ENCODE assay signal across 24 mouse cellular contexts in the genomic region with DNA sequence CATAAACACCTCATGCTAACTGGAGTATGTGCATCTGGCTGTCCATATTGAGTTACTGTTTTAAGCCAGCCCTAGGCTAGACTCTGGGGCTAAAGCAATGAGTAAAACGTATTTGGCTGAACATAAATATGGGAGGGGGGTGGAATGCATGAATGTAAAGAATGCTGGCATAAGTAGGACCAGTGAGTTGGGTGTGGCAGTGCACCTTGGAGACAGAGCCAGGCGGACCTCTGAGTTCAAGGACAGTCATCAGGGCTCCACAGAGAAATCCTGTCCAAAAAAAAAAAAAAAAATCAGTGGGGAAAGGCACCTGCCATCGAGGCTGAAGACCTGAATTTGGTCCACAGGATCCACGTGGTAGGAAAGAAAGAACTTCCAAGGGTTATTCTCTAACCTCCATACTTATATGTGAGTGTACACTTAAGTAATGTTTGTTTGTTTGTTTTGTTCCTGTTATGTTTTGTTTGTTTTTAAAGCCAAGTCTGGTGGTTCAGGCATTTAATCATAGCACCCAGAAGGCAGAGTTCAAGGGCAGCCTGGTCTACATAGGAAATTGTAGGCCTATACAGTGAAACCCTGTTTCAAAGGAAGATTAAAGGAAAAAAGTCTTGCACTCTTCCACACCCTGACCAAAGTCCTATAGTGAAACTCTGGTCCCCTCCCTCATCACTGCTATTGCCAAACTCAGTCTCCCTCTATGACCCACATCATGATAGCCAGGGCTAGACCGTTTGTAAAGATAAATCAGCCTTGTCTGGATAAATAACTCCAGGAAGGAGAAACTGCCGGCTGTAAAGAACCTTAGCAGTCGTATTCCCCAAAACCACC. TPM values are rescaled to one million over a fixed set of nuclear protein-coding genes. Genes with fewer than 3 reads are reported as not detected.
DNase-seq lines count a peak whose midpoint lies in the region; ATAC-seq lines count a peak whose summit lies in the region.
"Had no signal": no experiment of that assay in that cellular context is flagged by ENCODE, and none has a peak within 500 bp of the region (broad histone marks: within the 10 kb centered on the region; RNA-seq: fewer than 3 reads in every experiment).

No protein-coding gene starts in this region.

- peak overlapping the region; percentile 86 for H3K27ac ChIP-seq in lung, embryonic 15.5 days
- peak overlapping the region; percentile 79 for H3K27ac ChIP-seq in intestine, embryonic 15.5 days
- H3K27ac ChIP-seq in stomach, embryonic 15.5 days = peak overlapping the region; percentile 85; the same call in 1 of the 2 replicates
- H3K27ac ChIP-seq: embryonic facial prominence, embryonic 12.5 days; forebrain, embryonic 15.5 days; heart, embryonic 13.5 days; hindbrain, embryonic 15.5 days had no signal

- no peaks in the 10 kb centered on the region for H3K36me3 ChIP-seq in lung, embryonic 15.5 days
- no peaks in the 10 kb centered on the region for H3K36me3 ChIP-seq in intestine, embryonic 15.5 days
- H3K36me3 ChIP-seq in stomach, embryonic 15.5 days = no peaks in the 10 kb centered on the region
- H3K36me3 ChIP-seq: embryonic facial prominence, embryonic 12.5 days; forebrain, embryonic 15.5 days; G1E; heart, embryonic 13.5 days; hindbrain, embryonic 15.5 days had no signal

- no peak for DNase-seq in lung, postnatal 10 days
- DNase-seq in ES-CJ7 (ENCODE audit: low read depth, low spot score) = peak; percentile 92
- no peak for DNase-seq in cerebellum, adult 11-12 months
- DNase-seq in left cerebral cortex, postnatal 4 days = no peak
- DNase-seq in left cerebral cortex, adult 8-10 months (ENCODE audit: low spot score in 2 of 2) = no peak
- DNase-seq: adrenal gland, adult 8-10 months; adrenal gland, postnatal 36 days; B cell, adult 2 months; cerebellum, adult 11 months; cerebellum, adult 9-10 months; cerebellum, postnatal 25 days; gastrocnemius, postnatal 36 days; heart, adult 11 months; heart, postnatal 36 days had no signal

- H3K4me1 ChIP-seq in lung, embryonic 15.5 days = peaks cover 47% of the 10 kb centered on the region
- peaks cover 23% of the 10 kb centered on the region for H3K4me1 ChIP-seq in intestine, embryonic 15.5 days (replicated peaks)
- peaks cover 5% of the 10 kb centered on the region; the same call in 1 of the 2 replicates for H3K4me1 ChIP-seq in stomach, embryonic 15.5 days
- H3K4me1 ChIP-seq: embryonic facial prominence, embryonic 12.5 days; forebrain, embryonic 15.5 days; hindbrain, embryonic 15.5 days had no signal

- intact Hi-C loops in left cerebral cortex, postnatal 4 days (cut with DNase I) = no loop called here

- H3K27me3 ChIP-seq in lung, embryonic 15.5 days = peaks cover 23% of the 10 kb centered on the region
- H3K27me3 ChIP-seq in intestine, embryonic 15.5 days (replicated peaks) = peaks cover 7% of the 10 kb centered on the region
- peaks cover 13% of the 10 kb centered on the region for H3K27me3 ChIP-seq in stomach, embryonic 15.5 days (replicated peaks)

- no peak overlapping the region for H3K4me2 ChIP-seq in lung, embryonic 15.5 days
- H3K4me2 ChIP-seq in intestine, embryonic 15.5 days (replicated peaks) = 0 out of 2 replicates have a peak overlapping the region, but pooled peaks have one; percentile 9
- no peak overlapping the region for H3K4me2 ChIP-seq in stomach, embryonic 15.5 days
- H3K4me2 ChIP-seq: embryonic facial prominence, embryonic 12.5 days; forebrain, embryonic 15.5 days; heart, embryonic 13.5 days; hindbrain, embryonic 15.5 days had no signal

- no peak overlapping the region for H3K4me3 ChIP-seq in lung, embryonic 15.5 days
- no peak overlapping the region for H3K4me3 ChIP-seq in intestine, embryonic 15.5 days (replicated peaks)
- H3K4me3 ChIP-seq in stomach, embryonic 15.5 days (replicated peaks) = no peak overlapping the region
- H3K4me3 ChIP-seq: embryonic facial prominence, embryonic 12.5 days; forebrain, embryonic 15.5 days; heart, embryonic 13.5 days; hindbrain, embryonic 15.5 days had no signal

- no peak overlapping the region for H3K9ac ChIP-seq in lung, embryonic 15.5 days
- H3K9ac ChIP-seq in intestine, embryonic 15.5 days = no peak overlapping the region
- no peak overlapping the region for H3K9ac ChIP-seq in stomach, embryonic 15.5 days
- H3K9ac ChIP-seq: embryonic facial prominence, embryonic 12.5 days; forebrain, embryonic 15.5 days; heart, embryonic 13.5 days; hindbrain, embryonic 15.5 days had no signal

- 48% methylated on average over 7 of the region's 7 CpGs for WGBS in lung, embryonic 15.5 days
- 46% methylated on average over 7 of the region's 7 CpGs for WGBS in intestine, embryonic 15.5 days
- WGBS in stomach, embryonic 15.5 days = 48% methylated on average over 7 of the region's 7 CpGs

- no peak for ATAC-seq in lung, embryonic 15.5 days (ENCODE audit: borderline replicate concordance, extremely low read depth, low FRiP score, low TSS enrichment)
- peak; percentile 60 for ATAC-seq in intestine, embryonic 15.5 days
- no peak for ATAC-seq in stomach, embryonic 15.5 days (ENCODE audit: insufficient read depth, low FRiP score, low read depth)
- ATAC-seq: activated CD4-positive, CD25-positive, alpha-beta regulatory T cell, adult 4 months; CD4-positive, CD25-positive, alpha-beta regulatory T cell, adult 4 months; forebrain, embryonic 15.5 days had no signal

- H3K9me3 ChIP-seq in lung, embryonic 15.5 days = no peaks in the 10 kb centered on the region
- H3K9me3 ChIP-seq in intestine, embryonic 15.5 days = no peaks in the 10 kb centered on the region
- H3K9me3 ChIP-seq in stomach, embryonic 15.5 days = no peaks in the 10 kb centered on the region
- H3K9me3 ChIP-seq: embryonic facial prominence, embryonic 12.5 days; forebrain, embryonic 15.5 days; G1E; heart, embryonic 13.5 days; hindbrain, embryonic 15.5 days had no signal

RNA-seq across cellular contexts. Expression of a gene that starts 6.1 kb away (rescaled TPM):
- polyA plus RNA-seq in lung, embryonic 15.5 days (2015; fragmentation: Nextera tagmentation; extraction: Ambion mirVana) = 106 and 117 TPM in 2 replicates
- 152 and 158 TPM in 2 replicates for polyA plus RNA-seq in intestine, embryonic 15.5 days (2015; fragmentation: Nextera tagmentation; extraction: Ambion mirVana)
- polyA plus RNA-seq in stomach, embryonic 15.5 days (2015; fragmentation: Nextera tagmentation; extraction: Ambion mirVana) = 163 and 189 TPM in 2 replicates
- 1 to 10 TPM; 4.1 to 4.2 TPM for total RNA-seq in left cerebral cortex, postnatal 4 days (2021)
- 1 to 10 TPM; 1.9 to 2.9 (median 2.3) TPM for total RNA-seq in left cerebral cortex, adult 8-10 months (2022)
- total RNA-seq: adrenal gland, postnatal 36 days; heart, postnatal 36 days had no signal
- polyA plus RNA-seq: G1E had no signal

RNA-seq across cellular contexts. Expression of a gene that starts 36.0 kb away (rescaled TPM):
- polyA plus RNA-seq in lung, embryonic 15.5 days (2015; fragmentation: Nextera tagmentation; extraction: Ambion mirVana) = 8.3 and 9.0 TPM in 2 replicates
- polyA plus RNA-seq in intestine, embryonic 15.5 days (2015; fragmentation: Nextera tagmentation; extraction: Ambion mirVana) = 15.5 and 20.2 TPM in 2 replicates
- 11.0 and 48.1 TPM in 2 replicates for polyA plus RNA-seq in stomach, embryonic 15.5 days (2015; fragmentation: Nextera tagmentation; extraction: Ambion mirVana)
- 100 to 1,000 TPM; 117 to 133 TPM for total RNA-seq in left cerebral cortex, postnatal 4 days (2021)
- total RNA-seq in left cerebral cortex, adult 8-10 months (2022) = 100 to 1,000 TPM in 1 of 4 experiments, 10 to 100 TPM in 3; 92.7 to 111 (median 96.1) TPM
